Mouse (Mus musculus) kidney, adult 11 months (tissue): ENCODE measurements around the gene Hnrnpa1.
"Not testable (repeated sequence)": the region's sequence is repeated elsewhere in the genome, so short reads cannot be mapped to it uniquely, and the experiment has no call there.

ENCODE experiments used
- DNase-seq: peaks from one replicate; pipeline ENCODE4 v3.0.0; 2022

The Hnrnpa1 gene

GRCm38 (mm10) chr15:103275943-103276342 is 35.7 kb downstream of the Hnrnpa1 start:
- not testable (repeated sequence) for DNase-seq

DNA sequence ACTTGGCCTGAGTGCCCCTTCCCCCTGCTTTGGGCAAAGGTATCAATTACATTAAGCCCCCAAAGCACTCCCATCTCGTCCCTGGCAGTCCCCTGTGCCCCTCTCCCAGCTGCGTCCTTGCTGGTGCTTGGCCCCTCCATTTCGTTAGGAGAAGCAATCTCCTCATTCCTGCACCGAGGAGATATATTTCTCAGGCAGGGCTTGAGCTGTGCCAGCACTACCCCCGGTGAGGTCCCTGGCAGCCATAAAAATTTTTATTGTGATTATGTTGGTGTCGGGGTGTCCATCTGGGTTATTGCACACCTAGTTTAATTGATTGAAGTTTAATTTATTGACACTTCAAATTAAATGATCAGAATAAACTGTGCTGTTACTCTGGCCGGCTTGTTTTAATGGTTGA is 37.7 kb downstream of the Hnrnpa1 start:
- no peak for DNase-seq

- DNase-seq: no peak
Measured at GRCm38 (mm10) chr15:103279750-103280149, 39.5 kb downstream of the Hnrnpa1 start.

DNA sequence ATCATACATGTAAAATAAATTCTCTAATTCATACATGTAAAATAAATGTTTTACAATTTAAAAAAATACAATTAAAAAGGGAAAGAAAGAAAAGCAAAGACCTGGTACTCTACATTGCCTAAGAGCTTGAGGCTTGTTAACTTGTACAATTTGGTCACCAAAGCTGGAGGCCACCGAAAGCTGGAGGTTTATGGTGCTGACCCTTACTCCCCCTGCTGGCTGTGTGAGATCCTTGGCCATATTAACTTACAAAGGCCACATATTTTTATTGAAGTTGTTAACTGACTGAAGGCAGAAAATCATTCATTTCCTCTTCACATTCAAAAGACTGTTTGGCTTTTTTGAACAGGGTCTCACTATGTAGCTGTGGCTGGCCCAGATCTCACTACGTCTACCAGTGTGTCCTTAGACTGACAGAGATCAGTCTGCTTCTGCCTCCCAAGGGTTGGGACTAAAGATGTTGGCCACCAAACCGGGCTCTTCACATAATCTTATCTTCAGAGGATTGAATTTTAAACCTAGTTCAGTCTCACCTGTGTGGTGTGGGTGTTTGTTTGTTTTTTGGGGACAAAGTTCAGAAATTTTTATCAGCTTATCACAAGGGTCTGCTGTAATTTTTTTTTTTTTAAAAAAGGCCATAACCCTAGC is 40.7 kb downstream of the Hnrnpa1 start:
- no peak for DNase-seq

- no peak for DNase-seq
Measured at GRCm38 (mm10) chr15:103281465-103282205, 41.4 kb downstream of the Hnrnpa1 start.

DNA sequence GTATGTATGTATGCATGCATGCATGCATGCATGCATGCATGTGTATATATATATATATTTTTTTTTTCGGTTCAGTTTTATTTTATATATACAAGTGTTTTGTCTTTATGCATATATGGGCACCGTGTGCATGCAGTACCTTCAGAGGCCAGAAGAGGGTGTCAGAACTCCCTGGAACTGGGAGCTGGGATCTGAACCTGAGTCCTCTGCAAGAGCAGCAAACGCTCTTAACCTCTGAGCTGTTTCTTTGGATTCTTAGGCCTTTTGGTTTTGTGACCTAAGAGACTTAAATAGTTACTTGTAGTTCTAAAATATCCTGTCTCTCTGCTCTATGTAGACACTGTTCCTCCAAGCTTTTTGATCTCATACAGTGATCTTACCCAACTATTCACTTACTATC is 43.8 kb downstream of the Hnrnpa1 start:
- DNase-seq: no peak

DNA sequence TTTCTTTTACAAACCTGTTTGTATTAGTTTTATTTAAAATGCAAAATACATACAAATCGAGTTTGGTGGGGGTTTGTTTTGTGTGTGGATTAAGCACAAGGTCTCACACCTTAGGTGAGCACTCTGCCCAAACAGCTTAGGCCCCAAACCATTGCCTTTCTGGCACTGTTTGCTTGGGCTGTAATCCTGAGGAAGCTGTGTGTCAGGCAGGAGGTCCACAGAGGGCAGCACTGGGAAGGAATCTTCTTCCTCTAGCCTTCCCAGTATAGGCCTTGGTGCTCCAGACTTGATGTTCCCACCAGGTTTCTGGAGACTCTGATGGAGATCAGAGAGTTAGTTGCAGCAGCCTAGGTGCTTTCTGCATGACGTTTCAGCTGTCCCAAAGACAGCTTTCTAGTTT is 44.4 kb downstream of the Hnrnpa1 start:
- no peak for DNase-seq

GRCm38 (mm10) chr15:103285778-103286417 is 45.7 kb downstream of the Hnrnpa1 start:
- no peak for DNase-seq

DNA sequence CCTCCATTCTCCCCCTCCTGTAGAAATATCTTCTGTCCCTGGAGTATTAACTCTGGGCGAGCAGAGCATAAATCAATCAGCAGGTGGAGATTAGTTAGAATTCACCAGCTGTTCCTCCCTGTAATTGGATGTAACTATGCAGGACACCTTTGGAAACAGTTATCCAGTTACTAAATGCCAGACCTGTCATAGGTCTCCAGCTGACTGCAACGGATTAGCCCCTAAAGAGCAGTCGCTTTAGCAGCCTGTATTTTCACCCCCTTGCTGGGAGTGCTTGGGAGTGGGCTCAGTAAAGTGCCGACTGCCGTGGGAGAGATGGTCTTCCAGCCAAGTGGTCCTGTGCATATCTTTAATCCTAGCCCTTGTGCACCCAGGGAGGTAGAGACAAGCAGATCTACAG is 49.4 kb downstream of the Hnrnpa1 start:
- no peak for DNase-seq

- DNase-seq: no peak
Measured at GRCm38 (mm10) chr15:103290417-103290816, 50.2 kb downstream of the Hnrnpa1 start.

DNA sequence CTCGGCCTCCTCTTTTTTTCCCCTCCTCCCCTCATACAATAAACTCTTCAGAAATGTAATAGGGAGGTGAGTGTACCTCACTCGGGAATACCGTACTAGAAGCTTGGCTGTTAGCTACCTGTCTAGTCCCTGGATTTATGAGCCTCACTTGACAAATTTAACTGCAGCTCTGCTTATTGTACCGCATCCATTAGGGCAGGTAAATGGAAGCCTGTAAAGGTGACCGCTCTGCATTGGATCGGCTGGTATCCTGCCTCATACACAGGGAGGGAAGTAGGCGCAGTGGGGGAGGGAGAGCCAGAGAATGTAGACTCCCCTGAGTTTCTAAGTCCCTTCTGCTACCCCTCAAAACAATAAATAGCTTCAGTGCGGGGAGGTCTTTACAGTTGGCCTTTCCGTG is 50.6 kb downstream of the Hnrnpa1 start:
- no peak for DNase-seq

DNA sequence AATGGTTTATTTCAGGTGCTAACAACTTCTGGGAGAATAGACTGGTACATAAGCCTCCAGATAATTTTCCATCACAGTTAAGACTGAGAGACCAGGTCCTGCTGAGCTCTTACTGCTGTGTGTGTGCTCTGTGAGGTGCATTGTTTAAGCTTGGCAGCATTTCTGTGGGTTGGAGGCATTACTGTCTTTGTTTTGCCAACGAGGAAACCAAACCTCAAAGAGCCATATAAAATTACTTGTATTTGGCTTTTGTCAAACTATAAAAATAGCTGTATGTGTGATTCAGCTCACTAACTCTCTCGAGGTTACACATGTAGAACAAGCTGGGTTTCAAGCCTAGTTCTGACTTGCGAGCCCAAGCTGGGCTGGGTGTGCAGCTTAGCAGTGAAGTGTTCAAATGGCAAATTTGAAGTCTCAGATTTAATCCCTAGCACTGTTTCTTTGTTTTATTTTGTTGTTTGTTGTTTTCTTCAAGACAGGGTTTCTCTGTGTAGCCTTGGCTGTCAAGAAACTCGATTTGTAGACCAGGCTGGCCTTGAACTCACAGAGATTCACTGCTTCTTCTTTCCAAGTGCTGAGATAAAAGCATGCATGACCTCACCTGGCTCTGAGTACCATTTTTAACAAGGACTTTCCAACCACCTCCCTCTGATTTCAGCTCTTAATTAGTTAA is 52.6 kb downstream of the Hnrnpa1 start:
- DNase-seq: no peak

DNA sequence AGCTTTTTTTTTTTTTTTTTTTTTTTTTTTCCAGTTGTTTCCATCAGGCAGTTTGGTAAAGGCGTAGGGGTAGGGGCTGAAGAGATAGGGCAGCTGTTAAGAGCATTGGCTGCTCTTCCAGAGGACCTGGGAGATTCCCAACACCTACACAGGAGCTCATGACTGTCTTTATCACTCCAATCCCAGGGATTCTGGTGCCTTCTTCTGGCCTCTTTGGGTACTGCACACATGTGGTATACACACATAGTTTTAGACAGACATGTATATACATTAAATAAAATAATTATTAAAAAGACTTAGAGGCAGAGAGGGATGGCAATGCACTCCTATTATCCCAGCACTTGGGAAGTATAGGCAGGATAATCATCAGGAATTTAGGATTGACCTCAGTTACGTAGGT is 53.1 kb downstream of the Hnrnpa1 start:
- no peak for DNase-seq

GRCm38 (mm10) chr15:103294649-103295048 is 54.4 kb downstream of the Hnrnpa1 start:
- no peak for DNase-seq

- DNase-seq: no peak
Measured at GRCm38 (mm10) chr15:103295851-103296250, 55.6 kb downstream of the Hnrnpa1 start.
